Mouse (Mus musculus): Measurements from ENCODE around the gene Ric8b. TPM values are rescaled to one million over a fixed set of nuclear protein-coding genes. Genes with fewer than 3 reads are reported as not detected.

Gene Ric8b
- total RNA-seq, 2 experiments from 2014 or later, result 22.3 to 26.9 TPM

DNA sequence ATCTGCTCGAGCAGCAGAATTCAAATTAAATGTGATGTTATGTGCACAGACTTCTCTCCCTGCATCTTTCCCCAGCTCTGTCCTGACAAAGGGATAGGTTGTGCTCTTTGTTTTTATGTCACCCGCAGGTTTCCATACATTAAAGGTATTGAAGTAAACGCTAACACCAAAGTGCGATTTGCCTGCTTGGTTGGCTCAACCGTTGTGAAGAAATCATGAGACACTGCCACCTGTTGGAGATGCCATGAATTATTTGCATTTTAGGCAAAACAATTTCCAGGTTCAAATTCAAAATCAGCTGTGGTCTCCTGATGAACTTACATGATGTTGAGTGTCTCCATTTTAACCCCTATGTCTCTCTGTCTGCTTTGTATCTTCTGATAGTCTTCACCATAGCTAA is 129.2 kb downstream of the Ric8b start:
- peak; percentile 30 to 62 for DNase-seq

DNA sequence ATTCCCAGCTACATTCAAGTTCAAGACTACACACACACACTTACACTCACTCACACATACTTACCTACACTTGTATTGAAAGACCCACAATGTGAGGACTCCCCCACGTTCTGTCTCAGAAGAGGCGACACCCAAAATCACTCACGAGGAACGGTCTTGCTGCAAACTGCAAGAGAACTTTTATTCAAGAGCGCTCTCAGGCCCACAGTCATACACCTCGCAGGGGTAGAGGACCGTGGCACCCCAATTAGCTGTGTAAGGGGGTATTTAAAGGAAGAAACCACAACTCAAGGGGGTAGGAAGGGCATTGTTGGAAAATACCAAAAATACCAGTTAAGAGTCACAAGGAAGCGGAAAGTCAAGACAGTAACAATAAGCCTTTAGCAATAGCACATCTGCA is 130.6 kb downstream of the Ric8b start:
- DNase-seq, result no peak
- intact Hi-C loops (cut with DNase I), result loop anchor here (5.0 kb wide), 1 partner anchor 531 kb away; no protein-coding TSS in a partner anchor

More for the DNA sequence above, 129.2 kb downstream of the Ric8b start:
- intact Hi-C loops (cut with DNase I), result loop anchor here (1.0 to 5.0 kb wide), 2 partner anchors 210 to 529 kb away; no protein-coding TSS in a partner anchor

DNA sequence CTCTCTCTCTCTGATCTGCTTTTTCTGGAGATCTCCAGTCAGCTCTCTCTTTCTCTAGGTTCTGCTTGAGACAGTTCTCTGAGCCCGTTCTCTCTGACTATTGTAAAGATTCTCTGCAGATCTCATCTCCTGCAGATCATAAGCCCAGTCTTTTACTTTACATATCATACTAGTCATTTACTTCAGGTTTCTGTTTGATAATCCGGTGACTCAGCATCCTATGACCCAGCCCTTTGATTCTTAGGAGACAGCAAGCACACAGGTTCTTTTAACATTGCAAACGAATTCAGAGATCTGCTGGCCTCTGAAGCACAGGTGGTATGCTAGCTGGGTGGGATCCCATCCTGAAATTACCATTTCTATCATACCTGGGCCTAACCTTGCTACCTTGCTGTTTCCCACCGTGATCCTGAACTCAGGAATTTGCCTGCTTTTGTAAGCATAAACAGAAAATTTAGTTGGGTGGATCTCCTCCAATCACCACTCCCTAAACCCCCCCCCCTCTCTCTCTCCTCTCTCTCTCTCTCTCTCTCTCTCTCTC is 133.3 kb downstream of the Ric8b start:
- no peak for DNase-seq
- intact Hi-C loops (cut with DNase I), result no loop called here

DNA sequence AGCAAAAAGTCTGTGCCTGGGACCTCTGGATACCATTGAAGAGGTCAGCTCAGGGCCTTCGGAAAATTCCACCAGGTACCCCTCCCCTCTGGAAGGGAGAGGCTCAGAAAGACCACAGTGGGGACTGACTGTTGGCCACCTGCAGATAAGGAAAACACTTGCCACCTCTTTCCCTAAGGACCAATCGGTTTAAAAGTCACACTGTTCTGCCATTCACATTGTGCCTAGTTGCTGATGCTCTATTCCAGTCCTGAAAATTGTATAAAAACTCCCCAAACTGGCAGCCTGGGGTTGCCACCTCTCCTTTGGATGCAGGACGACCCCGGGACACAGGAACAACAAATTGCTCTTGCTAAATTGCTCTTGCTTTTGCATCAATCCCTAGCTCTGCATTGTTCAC is 135.0 kb downstream of the Ric8b start:
- no peak for DNase-seq
- intact Hi-C loops (cut with DNase I), result no loop called here

DNA sequence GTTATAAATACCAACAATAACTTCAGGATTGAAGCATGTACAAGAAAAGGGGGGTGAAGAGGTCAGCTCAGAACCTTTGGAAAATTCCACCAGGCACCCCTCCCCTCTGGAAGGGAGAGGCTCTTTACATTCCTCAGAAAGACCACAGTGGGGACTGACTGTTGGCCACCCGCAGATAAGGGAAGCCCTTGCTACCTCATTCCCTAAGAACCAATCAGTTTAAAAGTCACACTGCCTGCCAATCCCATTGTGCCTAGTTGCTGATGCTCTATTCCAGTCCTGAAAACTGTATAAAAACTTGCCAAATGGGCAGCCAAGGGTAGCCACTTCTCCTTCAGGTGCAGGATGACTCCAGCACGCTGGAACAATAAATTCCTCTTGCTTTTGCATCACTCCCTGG is 137.5 kb downstream of the Ric8b start:
- DNase-seq, result no peak
- intact Hi-C loops (cut with DNase I), result no loop called here

Other genes with a start within 250 kb of the Ric8b start
- gene Rfx4, start 161.6 kb upstream of the Ric8b start, total RNA-seq (2021), result under 1 TPM; 0.10 TPM
- gene Fhl4, start 184.9 kb downstream of the Ric8b start, total RNA-seq (2021), result under 1 TPM; 0.32 to 0.53 TPM
- 10 to 100 TPM; 25.2 to 29.8 TPM for gene Tmem263, start 185.0 kb downstream of the Ric8b start, total RNA-seq (2021)
- 10 to 100 TPM in 1 of 2 experiments, 1 to 10 TPM in 1; 9.2 to 10.8 TPM for gene Mterf2, start 210.4 kb downstream of the Ric8b start, total RNA-seq (2021)